Mouse (Mus musculus) forebrain, embryonic 11.5 days (tissue): ENCODE results near the gene Gm49340. TPM values are rescaled to one million over a fixed set of nuclear protein-coding genes. Genes with fewer than 3 reads are reported as not detected.
"Not testable (repeated sequence)": the region's sequence is repeated elsewhere in the genome, so short reads cannot be mapped to it uniquely, and the experiment has no call there.

Experiments used
- ATAC-seq: fragments of 200-750 bp; cut with Nextera tagmentation; replicated peaks from 2 replicates; pipeline ENCODE4 v1.8.0; 2017; ENCODE audit warnings: moderate TSS enrichment; ENCODE audit not compliant: low FRiP score
- DNase-seq: peaks from one replicate; pipeline ENCODE4 v3.0.0-alpha.2; 2017; ENCODE audit warnings: low spot score
- H3K27ac ChIP-seq: fragments of 300-500 bp; sonication (generic); 2 replicates; pipeline ENCODE4 v1.5.1; 2014; ENCODE audit warnings: low read depth, low read length
- H3K27me3 ChIP-seq: fragments of 300-500 bp; sonication (generic); 2 replicates; pipeline ENCODE4 v1.6.1; 2014; ENCODE audit warnings: mild to moderate bottlenecking, low read length, mixed read lengths; ENCODE audit not compliant: control insufficient read depth, insufficient read depth
- H3K36me3 ChIP-seq: fragments of 300-500 bp; sonication (generic); 2 replicates; pipeline ENCODE4 v1.6.1; 2014; ENCODE audit warnings: mild to moderate bottlenecking, low read length, moderate library complexity, mixed read lengths; ENCODE audit not compliant: control insufficient read depth, insufficient read depth
- H3K4me1 ChIP-seq: fragments of 300-500 bp; sonication (generic); replicated peaks from 2 replicates; pipeline ENCODE4 v1.6.1; 2014; ENCODE audit warnings: low read length, mixed read lengths; ENCODE audit not compliant: control insufficient read depth, insufficient read depth
- H3K4me2 ChIP-seq: fragments of 300-500 bp; sonication (generic); 2 replicates; pipeline ENCODE4 v1.6.1; 2014; ENCODE audit warnings: low read depth, mild to moderate bottlenecking, low read length, moderate library complexity, mixed read lengths; ENCODE audit not compliant: severe bottlenecking
- H3K4me3 ChIP-seq: fragments of 300-500 bp; sonication (generic); 2 replicates; pipeline ENCODE4 v1.5.1; 2014; ENCODE audit warnings: low read depth, low read length
- H3K9ac ChIP-seq: fragments of 300-500 bp; sonication (generic); 2 replicates; pipeline ENCODE4 v1.6.1; 2014; ENCODE audit warnings: low read length
- H3K9me3 ChIP-seq: fragments of 300-500 bp; sonication (generic); 2 replicates; pipeline ENCODE4 v1.6.1; 2016; ENCODE audit warnings: low read length, mixed read lengths; ENCODE audit not compliant: control insufficient read depth
- WGBS: fragments of 180-500 bp; shearing (Covaris S2); extraction: QIAGEN DNeasy Blood & Tissue Kit; methylation state at CpG from one replicate; pipeline ENCODE4 v1.1.7; 2014; 5-methylcytosine and 5-hydroxymethylcytosine counted together
- polyA plus RNA-seq: library from polyadenylated mRNA; unstranded; fragments of >200 nt; fragmentation: Nextera tagmentation; extraction: Ambion mirVana; gene quantifications from 2 replicates; pipeline ENCODE4 v1.2.1, GENCODE M21; 2014

The Gm49340 gene
- polyA plus RNA-seq, 1 experiment from 2014 or later = not detected

DNA sequence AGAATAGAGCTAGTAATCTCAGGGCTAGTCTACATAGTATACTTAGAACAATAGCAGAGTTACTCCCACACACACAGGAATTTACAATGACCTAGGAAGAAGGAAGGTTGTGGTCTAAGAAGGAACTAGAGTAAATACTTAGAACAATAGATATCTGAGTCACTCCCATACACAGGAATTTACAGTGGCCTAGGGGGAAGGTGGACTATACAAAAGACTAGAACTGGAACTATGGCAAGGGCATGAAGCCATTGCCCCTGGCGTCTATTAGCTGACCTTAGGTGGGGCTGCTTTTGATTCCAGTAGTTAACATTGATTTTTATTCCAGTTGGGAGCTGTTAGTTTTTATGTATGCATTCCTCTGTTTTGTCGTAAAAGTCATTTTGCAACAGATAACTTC is 11.0 kb upstream of the Gm49340 start:
- H3K27ac ChIP-seq, H3K4me1 ChIP-seq, H3K27me3 ChIP-seq, H3K36me3 ChIP-seq, ATAC-seq, H3K4me2 ChIP-seq, H3K9me3 ChIP-seq, H3K9ac ChIP-seq, H3K4me3 ChIP-seq, DNase-seq: not testable (repeated sequence)
- WGBS = 82% methylated on average over 2 of the region's 2 CpGs

- H3K9me3 ChIP-seq, DNase-seq, ATAC-seq, H3K4me1 ChIP-seq, H3K36me3 ChIP-seq, H3K4me2 ChIP-seq, H3K27ac ChIP-seq, H3K27me3 ChIP-seq, H3K4me3 ChIP-seq, H3K9ac ChIP-seq: not testable (repeated sequence)
- 90% methylated on average over 13 of the region's 13 CpGs for WGBS
Measured at GRCm38 (mm10) chr11:73321064-73321463, 8.5 kb upstream of the Gm49340 start.

- Histone ChIP-seq H3K27ac (no peak overlapping the region), H3K9ac (no peak overlapping the region), H3K27me3 (no peaks in the 10 kb centered on the region), H3K9me3 (no peaks in the 10 kb centered on the region), H3K4me1 (no peaks in the 10 kb centered on the region), H3K4me2 (no peak overlapping the region), H3K4me3 (no peak overlapping the region), H3K36me3 (no peaks in the 10 kb centered on the region)
- no peak for DNase-seq
- ATAC-seq = no peak
- 79% methylated on average over 9 of the region's 9 CpGs for WGBS
Measured at GRCm38 (mm10) chr11:73323906-73324830, 5.4 kb upstream of the Gm49340 start.

DNA sequence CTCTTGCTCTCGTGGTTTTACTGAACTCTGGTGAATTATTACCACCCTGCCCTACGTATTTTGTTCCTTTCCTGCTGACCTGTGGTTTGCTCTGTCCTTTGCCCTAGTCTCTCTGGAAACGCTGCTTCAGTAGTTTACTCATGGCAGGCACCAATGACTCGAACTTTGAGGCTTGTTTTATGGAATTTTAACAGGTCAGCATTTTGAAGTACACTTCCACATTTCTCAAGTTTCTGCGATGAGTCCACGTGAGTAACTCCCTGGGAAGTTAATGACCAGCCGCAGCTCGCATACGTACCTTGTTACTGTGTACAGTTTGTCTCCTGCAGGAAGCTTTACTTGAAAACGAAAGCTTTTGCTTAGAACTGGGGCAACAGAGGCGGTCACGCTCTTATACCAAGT is 3.1 kb upstream of the Gm49340 start:
- WGBS = 75% methylated on average over 12 of the region's 12 CpGs
- no peak for ATAC-seq

GRCm38 (mm10) chr11:73327361-73327760 is 2.2 kb upstream of the Gm49340 start:
- Histone ChIP-seq H3K27me3 (no peaks in the 10 kb centered on the region), H3K9me3 (no peaks in the 10 kb centered on the region; the same call in 1 of the 2 replicates), H3K27ac (no peak overlapping the region), H3K4me3 (no peak overlapping the region), H3K9ac (no peak overlapping the region), H3K4me2 (no peak overlapping the region), H3K36me3 (no peaks in the 10 kb centered on the region), H3K4me1 (no peaks in the 10 kb centered on the region)
- DNase-seq (no peak), ATAC-seq (no peak)
- 91% methylated on average over 4 of the region's 4 CpGs for WGBS

More for the DNA sequence above, 3.1 kb upstream of the Gm49340 start:
- Histone ChIP-seq H3K4me2 (no peak overlapping the region), H3K27me3 (no peaks in the 10 kb centered on the region), H3K27ac (no peak overlapping the region), H3K36me3 (no peaks in the 10 kb centered on the region), H3K9ac (no peak overlapping the region), H3K4me3 (no peak overlapping the region), H3K9me3 (no peaks in the 10 kb centered on the region; the same call in 1 of the 2 replicates), H3K4me1 (no peaks in the 10 kb centered on the region)
- no peak for DNase-seq

- DNase-seq (no peak), ATAC-seq (no peak)
- no peaks in the 10 kb centered on the region for H3K4me1 ChIP-seq
- no peak overlapping the region for H3K9ac ChIP-seq
- H3K27ac ChIP-seq = no peak overlapping the region
- H3K4me2 ChIP-seq = no peak overlapping the region
- no peaks in the 10 kb centered on the region for H3K27me3 ChIP-seq
- H3K9me3 ChIP-seq = no peaks in the 10 kb centered on the region; the same call in 1 of the 2 replicates
- 77% methylated on average over 2 of the region's 2 CpGs for WGBS
- no peaks in the 10 kb centered on the region for H3K36me3 ChIP-seq
- no peak overlapping the region for H3K4me3 ChIP-seq
Measured at GRCm38 (mm10) chr11:73333357-73333756, 3.8 kb downstream of the Gm49340 start.

- no peak overlapping the region for H3K4me2 ChIP-seq
- no peaks in the 10 kb centered on the region for H3K27me3 ChIP-seq
- WGBS = 87% methylated on average over 4 of the region's 4 CpGs
- no peak overlapping the region for H3K27ac ChIP-seq
- no peak overlapping the region for H3K9ac ChIP-seq
- ATAC-seq = no peak
- no peak for DNase-seq
- H3K4me1 ChIP-seq = no peaks in the 10 kb centered on the region
- H3K4me3 ChIP-seq = no peak overlapping the region
- no peaks in the 10 kb centered on the region for H3K9me3 ChIP-seq
- no peaks in the 10 kb centered on the region for H3K36me3 ChIP-seq
Measured at GRCm38 (mm10) chr11:73336919-73337318, 7.4 kb downstream of the Gm49340 start.

DNA sequence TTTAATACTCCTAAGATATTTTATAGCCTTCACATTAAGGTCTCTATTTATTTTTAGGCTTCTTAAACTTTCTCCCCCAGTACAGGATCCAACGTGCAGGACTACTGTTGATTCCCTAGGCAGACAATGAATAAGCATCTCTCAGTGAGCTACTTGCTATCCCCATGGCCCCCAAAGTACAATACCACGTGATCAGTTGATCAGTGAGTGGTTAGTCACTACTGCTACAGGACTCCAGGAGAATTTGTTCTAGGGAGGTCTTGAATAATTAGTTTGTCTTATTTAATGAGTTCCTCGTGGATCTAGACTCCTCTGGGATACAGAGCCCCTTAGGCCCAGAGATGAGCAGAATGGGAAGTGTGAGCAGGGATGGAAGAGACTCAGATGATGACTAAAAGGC is 20.9 kb downstream of the Gm49340 start, which contains the start of gene Olfr20:
Gene Olfr20 (plus strand): TSS at position 301 of the 400 bp plus-strand sequence.
- Histone ChIP-seq H3K4me3 (no peak within 1 kb of the TSS), H3K27ac (no peak within 1 kb of the TSS), H3K4me2 (no peak within 1 kb of the TSS), H3K9ac (no peak within 1 kb of the TSS), H3K36me3 (no peaks in the 10 kb centered on the region), H3K9me3 (no peaks in the 10 kb centered on the region), H3K4me1 (no peaks in the 10 kb centered on the region), H3K27me3 (no peaks in the 10 kb centered on the region)
- DNase-seq (no peak), ATAC-seq (no peak)
- WGBS = 55% methylated on average over 3 of the region's 3 CpGs

- H3K4me1 ChIP-seq = no peaks in the 10 kb centered on the region
- H3K4me3 ChIP-seq = no peak within 1 kb of the TSS
- H3K27me3 ChIP-seq = no peaks in the 10 kb centered on the region
- H3K27ac ChIP-seq = no peak within 1 kb of the TSS
- H3K36me3 ChIP-seq = no peaks in the 10 kb centered on the region
- DNase-seq = no peak
- 86% methylated on average over 2 of the region's 2 CpGs for WGBS
- H3K9me3 ChIP-seq = no peaks in the 10 kb centered on the region; the same call in 1 of the 2 replicates
- H3K4me2 ChIP-seq = no peak within 1 kb of the TSS
- ATAC-seq = no peak
- no peak within 1 kb of the TSS for H3K9ac ChIP-seq
Measured at GRCm38 (mm10) chr11:73370946-73371345, 41.4 kb downstream of the Gm49340 start, which contains the start of gene Olfr376. TSS of gene Olfr376 (plus strand) at chr11:73371246.
